Mouse (Mus musculus) stomach, embryonic 16.5 days (tissue): ENCODE measurements around the gene Tmed1. TPM values are rescaled to one million over a fixed set of nuclear protein-coding genes. Genes with fewer than 3 reads are reported as not detected.
"Not testable (repeated sequence)": the region's sequence is repeated elsewhere in the genome, so short reads cannot be mapped to it uniquely, and the experiment has no call there.

Experiments used
- ATAC-seq: fragments of 200-750 bp; cut with Nextera tagmentation; 2 replicates; pipeline ENCODE4 v1.8.0; 2017; ENCODE audit warnings: moderate number of reproducible peaks, moderate TSS enrichment; ENCODE audit not compliant: insufficient read depth, low FRiP score
- H3K27ac ChIP-seq: fragments of 300-500 bp; sonication (generic); 2 replicates; pipeline ENCODE4 v1.5.1; 2014; ENCODE audit warnings: low read length
- H3K27me3 ChIP-seq: fragments of 300-500 bp; sonication (generic); 2 replicates; pipeline ENCODE4 v1.6.1; 2014; ENCODE audit warnings: low read length, control low read depth, mixed read lengths; ENCODE audit not compliant: control insufficient read depth, insufficient read depth
- H3K36me3 ChIP-seq: fragments of 300-500 bp; sonication (generic); 2 replicates; pipeline ENCODE4 v1.6.1; 2014; ENCODE audit warnings: low read length; ENCODE audit not compliant: control insufficient read depth, insufficient read depth
- H3K4me1 ChIP-seq: fragments of 300-500 bp; sonication (generic); 2 replicates; pipeline ENCODE4 v1.6.1; 2014; ENCODE audit warnings: low read length, control low read depth, mixed read lengths; ENCODE audit not compliant: control insufficient read depth, insufficient read depth
- H3K4me2 ChIP-seq: fragments of 300-500 bp; sonication (generic); 2 replicates; pipeline ENCODE4 v1.6.1; 2014; ENCODE audit warnings: low read depth, low read length, mixed read lengths
- H3K4me3 ChIP-seq: fragments of 300-500 bp; sonication (generic); replicated peaks from 2 replicates; pipeline ENCODE4 v1.5.1; 2014; ENCODE audit warnings: mild to moderate bottlenecking, low read length
- H3K9ac ChIP-seq: fragments of 300-500 bp; sonication (generic); 2 replicates; pipeline ENCODE4 v1.6.1; 2014; ENCODE audit warnings: low read length
- H3K9me3 ChIP-seq: fragments of 300-500 bp; sonication (generic); replicated peaks from 2 replicates; pipeline ENCODE4 v1.6.1; 2016; ENCODE audit warnings: low read length, control low read depth; ENCODE audit not compliant: control insufficient read depth
- WGBS: fragments of 180-500 bp; shearing (Covaris S2); extraction: QIAGEN DNeasy Blood & Tissue Kit; methylation state at CpG from one replicate; pipeline ENCODE4 v1.1.7; 2014; 5-methylcytosine and 5-hydroxymethylcytosine counted together
- polyA plus RNA-seq: library from polyadenylated mRNA; unstranded; fragments of >200 nt; fragmentation: Nextera tagmentation; extraction: Ambion mirVana; gene quantifications from 2 replicates; pipeline ENCODE4 v1.2.1, GENCODE M21; 2015

Gene Tmed1
- polyA plus RNA-seq, 1 experiment from 2014 or later = 78.5 TPM

DNA sequence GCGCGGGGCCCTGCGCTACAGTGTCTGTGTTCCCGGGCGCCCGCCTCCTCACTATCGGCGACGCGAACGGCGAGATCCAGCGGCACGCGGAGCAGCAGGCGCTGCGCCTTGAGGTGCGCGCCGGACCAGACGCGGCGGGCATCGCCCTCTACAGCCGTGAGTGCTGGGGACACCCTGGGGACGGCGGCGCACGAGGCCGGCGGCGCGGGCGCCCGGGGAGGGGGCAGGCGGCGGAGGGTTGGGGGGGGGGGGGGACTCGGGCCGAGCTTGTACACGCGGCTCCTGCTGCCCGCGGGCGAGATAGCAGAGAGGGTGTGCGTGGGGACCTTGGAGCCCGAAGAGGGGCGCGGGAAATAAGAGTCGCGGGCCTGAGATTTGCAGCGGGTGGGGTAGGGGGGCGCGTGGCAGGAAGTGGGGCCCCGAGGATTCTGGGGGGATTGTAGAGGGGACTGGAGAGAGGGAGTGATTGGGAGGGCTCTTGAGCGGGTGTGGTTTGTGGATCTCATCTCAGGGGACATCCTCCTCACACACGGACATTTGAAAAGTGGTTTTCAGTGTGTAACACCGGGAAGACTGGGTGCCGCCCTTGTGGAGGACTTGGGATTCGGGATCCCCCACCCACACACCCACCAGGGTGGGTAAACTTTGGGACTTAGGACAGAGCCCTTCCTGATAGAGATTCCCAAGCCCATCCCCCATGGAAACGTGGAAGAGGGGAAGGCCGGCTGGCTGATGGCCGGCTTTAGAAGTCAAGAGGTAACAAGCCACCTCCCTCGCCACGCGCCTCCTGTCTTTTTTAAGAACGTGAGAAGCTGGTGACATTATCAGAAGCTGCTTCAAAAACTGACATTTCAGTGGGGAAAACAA is 37.3 kb upstream of the Tmed1 start:
- peaks cover 7% of the 10 kb centered on the region; the same call in 1 of the 2 replicates for H3K36me3 ChIP-seq
- no peaks in the 10 kb centered on the region for H3K27me3 ChIP-seq
- peak; percentile 3; the same call in 1 of the 2 replicates for ATAC-seq
- no peaks in the 10 kb centered on the region for H3K9me3 ChIP-seq
- peak overlapping the region; percentile 98 for H3K27ac ChIP-seq
- peak overlapping the region; percentile 79 for H3K4me3 ChIP-seq
- H3K9ac ChIP-seq = peak overlapping the region; percentile 94
- peaks cover 26% of the 10 kb centered on the region for H3K4me1 ChIP-seq
- under 1% methylated on average over 59 of the region's 66 CpGs for WGBS
- peak overlapping the region; percentile 82 for H3K4me2 ChIP-seq

DNA sequence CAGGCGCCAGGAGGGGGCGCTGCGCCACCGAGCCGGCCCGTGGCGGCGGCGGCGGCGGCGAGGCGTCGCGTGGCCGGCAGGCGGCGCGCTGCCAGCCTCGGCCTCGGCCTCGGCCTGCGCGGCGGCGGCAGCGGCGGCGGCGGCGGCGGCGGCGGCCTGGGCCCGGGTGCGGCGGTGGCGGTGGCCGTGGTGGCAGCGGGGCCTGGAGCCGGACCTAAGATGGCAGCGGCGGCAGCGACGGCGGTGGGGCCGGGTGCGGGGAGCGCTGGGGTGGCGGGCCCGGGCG is 36.7 kb upstream of the Tmed1 start, which contains the start of gene Carm1:
TSS of gene Carm1 (plus strand) at position 106 of the 286 bp plus-strand sequence.
- WGBS = under 1% methylated on average over 39 of the region's 52 CpGs

DNA sequence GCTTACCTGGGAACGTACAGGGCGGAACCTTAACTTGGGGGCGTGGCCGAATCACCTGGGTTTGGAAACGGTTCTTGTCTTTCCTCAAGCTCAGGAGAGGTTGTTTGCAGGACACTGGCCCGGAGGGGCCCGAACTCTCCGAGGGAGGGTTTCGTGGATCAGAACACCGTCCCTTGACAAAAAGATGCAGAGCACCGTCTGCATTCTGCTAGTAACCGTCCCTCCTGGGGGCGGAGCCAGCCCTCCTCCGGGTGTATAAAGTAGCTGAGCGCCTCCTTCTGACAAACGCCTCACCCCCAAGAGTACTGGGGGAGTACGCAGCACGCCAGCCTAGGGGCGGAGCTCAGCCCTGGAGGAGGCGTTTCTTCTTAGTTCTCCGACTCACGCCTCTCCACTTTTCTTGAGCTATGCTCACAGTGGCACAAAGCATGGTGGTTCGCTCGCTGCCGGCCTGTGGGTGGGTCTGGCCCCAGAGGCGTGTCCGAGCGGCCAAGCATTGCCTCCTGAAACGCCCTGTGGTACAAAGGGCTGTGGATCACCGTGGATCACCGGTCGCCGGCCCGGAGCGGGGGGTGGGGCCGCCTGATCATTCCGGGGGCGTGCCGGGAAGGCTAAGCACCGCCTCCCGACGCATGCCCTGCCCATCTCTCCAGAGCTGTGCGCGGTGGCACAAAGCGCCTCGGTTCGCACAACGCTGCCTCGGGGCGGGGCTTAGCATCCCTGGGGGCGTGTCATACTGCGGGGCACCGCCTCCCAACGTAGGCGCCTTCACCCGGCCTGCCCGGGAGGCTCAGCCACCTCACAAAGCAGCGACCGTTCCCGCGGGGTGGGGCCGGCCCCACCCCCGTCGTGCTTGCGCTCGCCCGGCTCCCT is 36.1 kb upstream of the Tmed1 start:
- Histone ChIP-seq H3K36me3 (0 out of 2 replicates have a peak, but pooled peaks cover 7% of the 10 kb centered on the region), H3K9me3 (no peaks in the 10 kb centered on the region), H3K4me3 (peak overlapping the region; percentile 79), H3K9ac (peak overlapping the region; percentile 94), H3K27me3 (no peaks in the 10 kb centered on the region), H3K4me2 (peak overlapping the region; percentile 51), H3K27ac (peak overlapping the region; percentile 98), H3K4me1 (peaks cover 26% of the 10 kb centered on the region)
- ATAC-seq = peak; percentile 94
- under 1% methylated on average over 67 of the region's 67 CpGs for WGBS

More for the DNA sequence above, 36.7 kb upstream of the Tmed1 start, which contains the start of gene Carm1:
- Histone ChIP-seq H3K27me3 (no peaks in the 10 kb centered on the region), H3K27ac (peak within 1 kb of the TSS; percentile 98), H3K4me3 (peak within 1 kb of the TSS; percentile 79), H3K9ac (peak within 1 kb of the TSS; percentile 94), H3K4me2 (peak within 1 kb of the TSS; percentile 82), H3K4me1 (peaks cover 26% of the 10 kb centered on the region), H3K36me3 (peaks cover 7% of the 10 kb centered on the region; the same call in 1 of the 2 replicates), H3K9me3 (no peaks in the 10 kb centered on the region)
- no peak for ATAC-seq

DNA sequence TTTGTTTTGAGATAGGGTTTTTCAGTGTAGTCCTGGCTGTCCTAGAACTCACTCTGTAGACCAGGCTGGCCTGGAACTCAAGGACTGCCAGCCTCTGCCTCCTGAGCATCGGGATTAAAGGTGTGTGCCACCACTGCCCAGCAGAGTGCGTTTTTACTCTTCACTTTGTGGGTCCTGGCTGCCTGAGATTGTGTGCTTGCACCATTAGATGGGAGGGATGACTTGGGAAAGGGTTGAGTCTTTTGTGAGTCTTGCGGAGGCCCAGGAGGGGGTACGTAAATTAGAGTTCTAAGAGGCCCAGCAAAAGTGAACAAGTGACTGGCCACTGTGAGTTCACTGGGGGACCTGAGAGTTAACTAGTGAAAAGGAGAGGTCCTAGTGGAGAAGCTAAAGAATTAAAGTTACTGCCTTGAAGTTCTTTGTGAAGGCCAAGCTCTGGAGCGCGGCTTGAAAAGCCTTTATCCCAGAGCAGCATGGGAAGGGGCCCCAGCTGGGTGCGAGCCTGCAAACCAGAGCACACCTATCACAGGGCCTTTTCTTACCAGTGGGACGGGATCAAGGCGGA is 35.4 kb upstream of the Tmed1 start:
- 13% methylated on average over 9 of the region's 9 CpGs for WGBS
- peak overlapping the region; percentile 51 for H3K4me2 ChIP-seq
- 0 out of 2 replicates have a peak, but pooled peaks cover 3% of the 10 kb centered on the region for H3K36me3 ChIP-seq
- no peaks in the 10 kb centered on the region for H3K27me3 ChIP-seq
- peak overlapping the region; percentile 98 for H3K27ac ChIP-seq
- H3K4me1 ChIP-seq = peaks cover 26% of the 10 kb centered on the region
- peak overlapping the region; percentile 79 for H3K4me3 ChIP-seq
- peak overlapping the region; percentile 82 for H3K9ac ChIP-seq
- peak; percentile 82 for ATAC-seq
- no peaks in the 10 kb centered on the region for H3K9me3 ChIP-seq

DNA sequence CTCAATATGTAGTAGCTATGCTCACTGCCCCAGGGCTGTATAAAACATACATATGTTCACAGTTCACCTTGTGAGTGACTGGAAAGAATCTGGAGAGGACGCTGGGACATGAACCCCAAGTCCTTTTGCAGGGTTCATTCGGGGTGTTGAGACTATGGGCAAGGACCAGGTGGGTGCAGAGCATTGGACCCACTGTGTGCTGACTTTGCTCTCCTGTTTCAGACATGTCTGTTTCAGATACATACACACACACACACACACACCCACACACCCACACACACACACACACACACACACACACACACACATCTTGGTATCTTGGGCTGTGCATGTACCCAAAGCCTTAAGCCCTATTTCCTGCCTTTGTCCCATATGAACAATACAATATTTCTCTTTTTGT is 31.9 kb upstream of the Tmed1 start:
- H3K27me3 ChIP-seq, H3K27ac ChIP-seq, H3K9ac ChIP-seq, H3K4me2 ChIP-seq, H3K4me3 ChIP-seq, H3K9me3 ChIP-seq, H3K36me3 ChIP-seq, ATAC-seq: not testable (repeated sequence)
- WGBS = 90% methylated on average over 2 of the region's 2 CpGs
- H3K4me1 ChIP-seq = peaks cover 13% of the 10 kb centered on the region

DNA sequence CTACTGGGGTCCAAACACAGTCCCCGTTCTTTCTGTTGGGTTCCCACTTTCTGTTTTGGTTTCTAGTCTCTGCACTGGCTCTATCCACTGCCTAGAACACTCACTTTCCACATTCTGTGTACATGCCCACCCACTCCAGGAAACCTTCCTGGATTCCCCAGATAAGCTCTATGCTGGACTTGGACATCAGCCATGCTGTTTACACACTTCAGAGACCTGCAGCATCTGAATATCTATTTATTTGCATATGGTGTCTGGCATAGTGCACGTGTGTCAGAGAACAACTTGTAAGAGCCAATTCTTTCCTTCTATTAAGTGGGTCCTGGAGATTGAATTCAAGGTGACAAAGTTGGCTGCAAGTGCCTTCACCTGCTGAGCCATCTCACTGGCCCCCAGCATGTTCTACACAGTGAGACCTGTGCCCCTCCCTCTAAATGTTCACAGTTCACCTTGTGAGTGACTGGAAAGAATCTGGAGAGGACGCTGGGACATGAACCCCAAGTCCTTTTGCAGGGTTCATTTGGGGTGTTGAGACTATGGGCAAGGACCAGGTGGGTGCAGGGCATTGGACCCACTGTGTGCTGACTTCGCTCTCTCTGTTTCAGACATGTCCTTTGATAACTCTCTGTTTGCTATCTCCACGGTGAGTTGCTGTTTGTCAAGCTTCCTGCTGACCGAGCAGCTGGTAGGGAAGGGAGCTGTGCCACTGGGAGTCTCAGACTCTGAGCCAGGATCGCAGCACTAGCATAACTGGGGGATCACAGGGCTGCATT is 30.1 kb upstream of the Tmed1 start:
- 71% methylated on average over 7 of the region's 7 CpGs for WGBS
- no peak overlapping the region for H3K4me3 ChIP-seq

DNA sequence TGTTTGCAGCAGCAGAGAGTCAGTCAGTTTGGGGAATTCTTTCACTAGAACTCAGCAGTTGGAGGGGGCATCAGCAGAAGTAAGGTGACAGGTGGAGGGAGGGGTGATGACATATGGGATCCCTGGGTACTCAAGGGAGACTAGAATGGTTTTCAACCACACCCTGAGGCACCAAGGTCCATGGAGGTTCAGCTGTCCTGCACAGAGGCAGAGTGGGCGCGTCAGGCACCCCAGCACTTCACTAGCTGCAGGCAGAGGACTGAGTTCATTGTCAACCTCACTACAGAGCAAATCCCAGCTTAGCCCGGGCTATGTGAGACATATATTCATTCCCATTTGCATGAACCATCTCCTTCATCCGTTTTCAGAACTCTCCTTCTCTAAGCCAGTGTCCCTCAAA is 27.0 kb upstream of the Tmed1 start:
- H3K9ac ChIP-seq = no peak overlapping the region
- no peak overlapping the region for H3K4me3 ChIP-seq
- H3K4me1 ChIP-seq = 0 out of 2 replicates have a peak, but pooled peaks cover 2% of the 10 kb centered on the region
- WGBS = 66% methylated on average over 4 of the region's 4 CpGs
- no peaks in the 10 kb centered on the region for H3K36me3 ChIP-seq
- no peaks in the 10 kb centered on the region for H3K9me3 ChIP-seq
- H3K27me3 ChIP-seq = no peaks in the 10 kb centered on the region
- no peak overlapping the region for H3K4me2 ChIP-seq
- ATAC-seq = no peak
- H3K27ac ChIP-seq = no peak overlapping the region

More for the DNA sequence above, 30.1 kb upstream of the Tmed1 start:
- H3K27me3 ChIP-seq = no peaks in the 10 kb centered on the region
- H3K36me3 ChIP-seq = no peaks in the 10 kb centered on the region
- peaks cover 13% of the 10 kb centered on the region for H3K4me1 ChIP-seq
- H3K9ac ChIP-seq = no peak overlapping the region
- H3K4me2 ChIP-seq = no peak overlapping the region
- no peaks in the 10 kb centered on the region for H3K9me3 ChIP-seq
- no peak overlapping the region for H3K27ac ChIP-seq
- no peak for ATAC-seq

DNA sequence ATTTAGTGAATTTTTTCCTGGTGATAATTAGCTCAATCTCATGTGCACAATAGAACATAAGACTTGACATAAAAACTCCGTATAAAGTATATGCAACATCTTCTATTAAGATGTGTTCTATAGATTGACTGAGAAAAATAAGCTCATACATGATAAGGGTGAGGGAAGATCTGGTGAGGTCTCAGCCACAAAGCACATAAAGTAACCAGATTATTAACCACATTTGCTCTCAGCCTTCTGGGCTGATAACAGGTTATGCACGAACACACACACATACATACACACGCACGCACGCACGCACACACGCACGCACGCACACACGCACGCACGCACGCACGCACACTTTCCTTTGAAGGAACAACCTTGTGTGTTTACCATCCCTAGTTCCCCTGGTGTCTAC is 26.4 kb upstream of the Tmed1 start:
- H3K9ac ChIP-seq = no peak overlapping the region
- 0 out of 2 replicates have a peak, but pooled peaks cover 2% of the 10 kb centered on the region for H3K4me1 ChIP-seq
- no peak overlapping the region for H3K27ac ChIP-seq
- H3K4me2 ChIP-seq = no peak overlapping the region
- no peak overlapping the region for H3K4me3 ChIP-seq
- WGBS = 87% methylated on average over 14 of the region's 14 CpGs
- H3K36me3 ChIP-seq = no peaks in the 10 kb centered on the region
- no peak for ATAC-seq
- H3K27me3 ChIP-seq = no peaks in the 10 kb centered on the region
- H3K9me3 ChIP-seq = no peaks in the 10 kb centered on the region
